Mouse (Mus musculus): ENCODE data around the gene Tmem160. TPM values are rescaled to one million over a fixed set of nuclear protein-coding genes. Genes with fewer than 3 reads are reported as not detected.

The Tmem160 gene
- polyA plus RNA-seq, 1 experiment = 81.7 TPM

GRCm38 (mm10) chr7:16475764-16476599 is 23.4 kb downstream of the Tmem160 start:
- peaks cover 60% of the 10 kb centered on the region for H3K27me3 ChIP-seq (ENCODE audit: control insufficient read depth, insufficient read depth, insufficient read length)

GRCm38 (mm10) chr7:16476600-16476989 is 24.0 kb downstream of the Tmem160 start:
- Histone ChIP-seq H3K27me3 (ENCODE audit: control insufficient read depth, insufficient read depth, insufficient read length) (peaks cover 66% of the 10 kb centered on the region), H3K79me3 (ENCODE audit: low read depth) (no peaks in the 10 kb centered on the region), H3K79me2 (ENCODE audit: control insufficient read depth, insufficient read depth) (no peaks in the 10 kb centered on the region), H3ac (ENCODE audit: control insufficient read depth, insufficient read length, low read depth) (no peak overlapping the region), H3K36me3 (ENCODE audit: control insufficient read depth, insufficient read depth) (no peaks in the 10 kb centered on the region), H3K4me3 (ENCODE audit: insufficient read depth, poor library complexity, severe bottlenecking) (no peak overlapping the region)
- TF ChIP-seq MYOD1 (IDR thresholded peaks at IDR 0.05; ENCODE audit: control insufficient read depth, insufficient read length, low read depth) = no peak
- TF ChIP-seq FOSL1 (IDR thresholded peaks at IDR 0.05; ENCODE audit: insufficient read depth, low read length, poor library complexity, severe bottlenecking) = no peak
- no peak for TF ChIP-seq MYOG (IDR thresholded peaks at IDR 0.05; ENCODE audit: control insufficient read depth, extremely low read depth, insufficient read length)
- TF ChIP-seq CTCF (IDR thresholded peaks at IDR 0.05; ENCODE audit: control insufficient read depth, insufficient read depth, insufficient read length) = no peak
- TF ChIP-seq CEBPB (IDR thresholded peaks at IDR 0.05; ENCODE audit: low read depth) = no peak

More at GRCm38 (mm10) chr7:16475764-16476599, 23.4 kb downstream of the Tmem160 start:
- Histone ChIP-seq H3K79me3 (ENCODE audit: low read depth) (no peaks in the 10 kb centered on the region), H3K36me3 (ENCODE audit: control insufficient read depth, insufficient read depth) (no peaks in the 10 kb centered on the region), H3K79me2 (ENCODE audit: control insufficient read depth, insufficient read depth) (no peaks in the 10 kb centered on the region), H3ac (ENCODE audit: control insufficient read depth, insufficient read length, low read depth) (no peak overlapping the region), H3K4me3 (ENCODE audit: insufficient read depth, poor library complexity, severe bottlenecking) (no peak overlapping the region)
- no peak for TF ChIP-seq FOSL1 (IDR thresholded peaks at IDR 0.05; ENCODE audit: insufficient read depth, low read length, poor library complexity, severe bottlenecking)
- no peak for TF ChIP-seq MAX (IDR thresholded peaks at IDR 0.05)
- TF ChIP-seq MYOG (IDR thresholded peaks at IDR 0.05; ENCODE audit: control insufficient read depth, extremely low read depth, insufficient read length) = no peak
- TF ChIP-seq MYOD1 (IDR thresholded peaks at IDR 0.05; ENCODE audit: control insufficient read depth, insufficient read length, low read depth) = no peak
- TF ChIP-seq USF1 (IDR thresholded peaks at IDR 0.05; ENCODE audit: low read depth) = no peak
- TF ChIP-seq CTCF (IDR thresholded peaks at IDR 0.05; ENCODE audit: control insufficient read depth, insufficient read depth, insufficient read length) = no peak
- TF ChIP-seq CEBPB (IDR thresholded peaks at IDR 0.05; ENCODE audit: low read depth) = no peak

GRCm38 (mm10) chr7:16477628-16478027 is 25.0 kb downstream of the Tmem160 start, which contains the start of gene Npas1:
Gene Npas1 (minus strand): TSS chr7:16477728.
- no peak for TF ChIP-seq CTCF (IDR thresholded peaks at IDR 0.05; ENCODE audit: control insufficient read depth, insufficient read depth, insufficient read length)
- TF ChIP-seq USF1 (IDR thresholded peaks at IDR 0.05; ENCODE audit: low read depth) = no peak
- TF ChIP-seq MAX (IDR thresholded peaks at IDR 0.05) = no peak
- TF ChIP-seq CEBPB (IDR thresholded peaks at IDR 0.05; ENCODE audit: low read depth) = no peak
- TF ChIP-seq MYOD1 (IDR thresholded peaks at IDR 0.05; ENCODE audit: control insufficient read depth, insufficient read length, low read depth) = no peak
- TF ChIP-seq FOSL1 (IDR thresholded peaks at IDR 0.05; ENCODE audit: insufficient read depth, low read length, poor library complexity, severe bottlenecking) = no peak
- TF ChIP-seq MYOG (IDR thresholded peaks at IDR 0.05; ENCODE audit: control insufficient read depth, extremely low read depth, insufficient read length) = no peak
- H3K79me2 ChIP-seq (ENCODE audit: control insufficient read depth, insufficient read depth) = no peaks in the 10 kb centered on the region
- no peak within 1 kb of the TSS for H3K4me3 ChIP-seq (ENCODE audit: insufficient read depth, poor library complexity, severe bottlenecking)
- no peaks in the 10 kb centered on the region for H3K79me3 ChIP-seq (ENCODE audit: low read depth)
- H3ac ChIP-seq (ENCODE audit: control insufficient read depth, insufficient read length, low read depth) = no peak within 1 kb of the TSS
- no peaks in the 10 kb centered on the region for H3K36me3 ChIP-seq (ENCODE audit: control insufficient read depth, insufficient read depth)
- peaks cover 60% of the 10 kb centered on the region for H3K27me3 ChIP-seq (ENCODE audit: control insufficient read depth, insufficient read depth, insufficient read length)

GRCm38 (mm10) chr7:16488816-16489215 is 36.2 kb downstream of the Tmem160 start:
- H3ac ChIP-seq (ENCODE audit: control insufficient read depth, insufficient read length, low read depth) = no peak overlapping the region
- no peaks in the 10 kb centered on the region for H3K79me2 ChIP-seq (ENCODE audit: control insufficient read depth, insufficient read depth)
- no peaks in the 10 kb centered on the region for H3K27me3 ChIP-seq (ENCODE audit: control insufficient read depth, insufficient read depth, insufficient read length)
- TF ChIP-seq CEBPB (IDR thresholded peaks at IDR 0.05; ENCODE audit: low read depth) (no peak), FOSL1 (IDR thresholded peaks at IDR 0.05; ENCODE audit: insufficient read depth, low read length, poor library complexity, severe bottlenecking) (no peak), MYOD1 (IDR thresholded peaks at IDR 0.05; ENCODE audit: control insufficient read depth, insufficient read length, low read depth) (no peak), MAX (IDR thresholded peaks at IDR 0.05) (no peak), MYOG (IDR thresholded peaks at IDR 0.05; ENCODE audit: control insufficient read depth, extremely low read depth, insufficient read length) (no peak), CTCF (IDR thresholded peaks at IDR 0.05; ENCODE audit: control insufficient read depth, insufficient read depth, insufficient read length) (no peak), USF1 (IDR thresholded peaks at IDR 0.05; ENCODE audit: low read depth) (no peak)
- no peak overlapping the region for H3K4me3 ChIP-seq (ENCODE audit: insufficient read depth, poor library complexity, severe bottlenecking)
- no peaks in the 10 kb centered on the region for H3K79me3 ChIP-seq (ENCODE audit: low read depth)
- H3K36me3 ChIP-seq (ENCODE audit: control insufficient read depth, insufficient read depth) = no peaks in the 10 kb centered on the region

- no peaks in the 10 kb centered on the region for H3K36me3 ChIP-seq (ENCODE audit: control insufficient read depth, insufficient read depth)
- no peak overlapping the region for H3ac ChIP-seq (ENCODE audit: control insufficient read depth, insufficient read length, low read depth)
- H3K4me3 ChIP-seq (ENCODE audit: insufficient read depth, poor library complexity, severe bottlenecking) = no peak overlapping the region
- H3K27me3 ChIP-seq (ENCODE audit: control insufficient read depth, insufficient read depth, insufficient read length) = no peaks in the 10 kb centered on the region
- H3K79me2 ChIP-seq (ENCODE audit: control insufficient read depth, insufficient read depth) = no peaks in the 10 kb centered on the region
- H3K79me3 ChIP-seq (ENCODE audit: low read depth) = no peaks in the 10 kb centered on the region
- TF ChIP-seq MYOG (IDR thresholded peaks at IDR 0.05; ENCODE audit: control insufficient read depth, extremely low read depth, insufficient read length) (no peak), MAX (IDR thresholded peaks at IDR 0.05) (no peak), CEBPB (IDR thresholded peaks at IDR 0.05; ENCODE audit: low read depth) (no peak), MYOD1 (IDR thresholded peaks at IDR 0.05; ENCODE audit: control insufficient read depth, insufficient read length, low read depth) (no peak), CTCF (IDR thresholded peaks at IDR 0.05; ENCODE audit: control insufficient read depth, insufficient read depth, insufficient read length) (peak; percentile 55), FOSL1 (IDR thresholded peaks at IDR 0.05; ENCODE audit: insufficient read depth, low read length, poor library complexity, severe bottlenecking) (no peak)
Measured at GRCm38 (mm10) chr7:16489948-16490347, 37.4 kb downstream of the Tmem160 start.
